Mouse (Mus musculus): ENCODE results near the gene Tnr. TPM values are rescaled to one million over a fixed set of nuclear protein-coding genes. Genes with fewer than 3 reads are reported as not detected.

Tnr gene
- polyA plus RNA-seq, 1 experiment from 2014 or later, result not detected

DNA sequence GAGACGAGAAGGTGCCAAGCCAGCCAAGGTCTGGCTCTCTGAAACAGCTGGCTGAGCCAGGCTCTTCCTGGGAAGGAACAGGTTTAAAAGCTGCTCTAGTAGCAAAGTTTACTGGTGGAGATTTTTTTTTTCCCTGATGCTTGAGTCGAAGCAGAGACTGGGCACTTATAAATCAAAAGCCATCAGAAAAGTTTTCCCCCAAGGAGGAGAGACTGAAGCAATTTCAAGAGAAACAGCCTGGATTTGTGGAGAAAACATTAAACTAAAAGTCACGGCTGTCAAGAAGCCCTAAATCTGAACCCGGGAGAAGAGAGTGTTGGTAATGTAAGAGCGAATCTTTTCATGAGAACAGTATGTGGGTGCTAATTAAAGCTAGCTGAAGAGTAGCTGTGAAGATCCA is 319.3 kb downstream of the Tnr start:
- no peak for DNase-seq (ENCODE audit: low spot score)
- 52% methylated on average over 5 of the region's 5 CpGs for WGBS
- no peaks in the 10 kb centered on the region for H3K27me3 ChIP-seq (ENCODE audit: low read depth, poor library complexity, severe bottlenecking)
- no peaks in the 10 kb centered on the region for H3K36me3 ChIP-seq
- H3K9me3 ChIP-seq (replicated peaks), result no peaks in the 10 kb centered on the region
- H3K4me1 ChIP-seq, result no peaks in the 10 kb centered on the region
- H3K27ac ChIP-seq, result no peak overlapping the region
- H3K4me3 ChIP-seq, result no peak overlapping the region

DNA sequence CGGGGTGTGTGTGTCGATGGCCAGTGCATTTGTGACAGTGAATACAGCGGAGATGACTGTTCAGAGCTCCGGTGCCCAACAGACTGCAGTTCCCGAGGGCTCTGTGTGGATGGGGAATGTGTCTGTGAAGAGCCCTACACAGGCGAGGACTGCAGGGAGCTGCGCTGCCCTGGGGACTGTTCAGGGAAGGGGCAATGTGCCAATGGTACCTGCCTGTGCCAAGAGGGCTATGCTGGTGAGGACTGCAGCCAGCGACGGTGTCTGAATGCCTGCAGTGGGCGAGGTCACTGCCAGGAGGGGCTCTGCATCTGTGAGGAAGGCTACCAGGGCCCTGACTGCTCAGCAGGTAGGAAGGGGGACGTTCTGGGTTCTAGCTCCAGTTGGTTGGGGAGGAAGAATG is 328.5 kb downstream of the Tnr start:
- no peaks in the 10 kb centered on the region for H3K36me3 ChIP-seq
- no peak overlapping the region for H3K27ac ChIP-seq
- 91% methylated on average over 11 of the region's 11 CpGs for WGBS

DNA sequence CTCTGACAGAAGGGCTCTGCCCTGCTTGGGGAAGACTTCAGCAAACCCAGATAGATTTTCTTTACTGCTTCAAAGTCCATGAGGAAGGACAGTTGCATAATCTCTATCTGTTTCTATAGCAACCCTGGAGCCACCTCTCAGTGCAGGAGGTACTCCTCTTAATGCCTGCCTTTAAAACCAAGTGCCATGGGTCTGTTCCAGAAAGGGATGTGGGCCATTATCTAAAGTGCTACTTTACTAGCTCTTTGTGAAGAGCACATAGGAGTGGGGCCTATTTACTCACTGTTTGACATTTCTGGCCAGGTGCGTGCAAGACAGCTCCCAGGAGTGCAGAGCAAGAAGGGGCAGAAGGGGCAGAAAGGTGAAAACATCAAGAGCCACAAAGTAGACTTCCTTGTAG is 330.7 kb downstream of the Tnr start:
- Histone ChIP-seq H3K27ac (no peak overlapping the region), H3K36me3 (no peaks in the 10 kb centered on the region), H3K4me1 (no peaks in the 10 kb centered on the region), H3K4me3 (no peak overlapping the region), H3K27me3 (ENCODE audit: low read depth, poor library complexity, severe bottlenecking) (no peaks in the 10 kb centered on the region), H3K9me3 (replicated peaks) (no peaks in the 10 kb centered on the region)
- 87% methylated on average over 1 of the region's 1 CpGs for WGBS
- DNase-seq (ENCODE audit: low spot score), result no peak

More for the DNA sequence above, 328.5 kb downstream of the Tnr start:
- Histone ChIP-seq H3K27me3 (ENCODE audit: low read depth, poor library complexity, severe bottlenecking) (no peaks in the 10 kb centered on the region), H3K4me3 (no peak overlapping the region), H3K9me3 (replicated peaks) (no peaks in the 10 kb centered on the region), H3K4me1 (no peaks in the 10 kb centered on the region)
- DNase-seq (ENCODE audit: low spot score), result no peak

DNA sequence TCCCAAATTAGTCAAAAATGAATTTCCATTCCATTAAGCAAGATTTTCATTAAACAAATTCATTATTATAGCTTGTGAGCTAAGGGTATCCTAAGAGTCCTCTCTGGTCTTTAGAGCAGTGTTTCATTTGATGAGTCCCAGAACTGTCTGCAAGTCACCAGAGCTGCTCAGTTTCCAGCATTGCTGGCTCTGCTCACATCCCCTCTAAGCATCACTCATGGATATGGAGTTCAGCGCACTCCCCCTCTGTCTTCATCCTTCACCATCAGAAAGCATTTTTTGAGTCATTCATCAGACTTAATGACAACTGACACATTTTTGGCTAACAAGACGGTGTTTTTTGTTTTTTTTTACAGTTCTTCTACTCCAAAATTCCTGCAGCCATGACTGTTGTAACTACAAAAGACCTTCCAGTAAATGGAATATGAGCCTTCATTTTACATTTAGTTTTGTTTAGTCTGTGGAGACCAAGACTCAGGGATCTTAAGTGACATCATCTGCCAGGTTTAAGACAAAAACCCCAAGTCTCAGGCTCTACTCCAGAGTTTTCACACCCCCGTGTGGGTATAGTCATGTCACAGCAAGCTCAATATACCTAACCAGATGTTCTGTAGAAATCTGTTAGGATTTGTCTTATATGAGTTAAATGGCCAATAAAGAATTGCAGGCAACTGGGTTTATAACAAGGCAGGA is 338.4 kb downstream of the Tnr start:
- peaks cover 4% of the 10 kb centered on the region; the same call in 1 of the 2 replicates for H3K4me1 ChIP-seq
- no peaks in the 10 kb centered on the region for H3K36me3 ChIP-seq
- 84% methylated on average over 3 of the region's 3 CpGs for WGBS
- H3K27ac ChIP-seq, result no peak overlapping the region
- no peaks in the 10 kb centered on the region for H3K27me3 ChIP-seq (ENCODE audit: low read depth, poor library complexity, severe bottlenecking)
- no peak overlapping the region for H3K4me3 ChIP-seq
- DNase-seq (ENCODE audit: low spot score), result no peak
- H3K9me3 ChIP-seq (replicated peaks), result no peaks in the 10 kb centered on the region

DNA sequence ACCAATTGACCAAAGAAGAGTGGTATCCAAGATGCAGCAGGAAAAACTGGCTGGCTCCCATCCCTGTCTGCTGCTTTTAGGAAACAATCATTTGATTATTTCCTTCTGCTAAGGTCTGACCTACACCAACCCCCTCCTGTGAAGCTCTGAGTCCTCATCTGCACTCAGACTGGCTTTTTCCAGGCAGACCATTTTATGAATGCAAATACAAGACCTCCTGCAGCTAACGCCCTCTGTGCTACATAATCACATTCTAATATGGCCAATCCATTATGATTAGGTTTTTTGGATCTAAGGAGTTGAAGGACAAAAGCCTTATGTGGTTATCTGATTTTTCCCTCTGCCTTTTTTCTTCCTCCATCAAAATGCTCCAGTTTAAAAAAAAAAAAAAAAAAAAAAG is 342.1 kb downstream of the Tnr start:
- Histone ChIP-seq H3K27ac (no peak overlapping the region), H3K4me1 (peaks cover 6% of the 10 kb centered on the region; the same call in 1 of the 2 replicates), H3K27me3 (ENCODE audit: low read depth, poor library complexity, severe bottlenecking) (no peaks in the 10 kb centered on the region), H3K4me3 (no peak overlapping the region), H3K9me3 (replicated peaks) (no peaks in the 10 kb centered on the region), H3K36me3 (no peaks in the 10 kb centered on the region)
- DNase-seq (ENCODE audit: low spot score), result no peak
- 69% methylated on average over 1 of the region's 1 CpGs for WGBS

DNA sequence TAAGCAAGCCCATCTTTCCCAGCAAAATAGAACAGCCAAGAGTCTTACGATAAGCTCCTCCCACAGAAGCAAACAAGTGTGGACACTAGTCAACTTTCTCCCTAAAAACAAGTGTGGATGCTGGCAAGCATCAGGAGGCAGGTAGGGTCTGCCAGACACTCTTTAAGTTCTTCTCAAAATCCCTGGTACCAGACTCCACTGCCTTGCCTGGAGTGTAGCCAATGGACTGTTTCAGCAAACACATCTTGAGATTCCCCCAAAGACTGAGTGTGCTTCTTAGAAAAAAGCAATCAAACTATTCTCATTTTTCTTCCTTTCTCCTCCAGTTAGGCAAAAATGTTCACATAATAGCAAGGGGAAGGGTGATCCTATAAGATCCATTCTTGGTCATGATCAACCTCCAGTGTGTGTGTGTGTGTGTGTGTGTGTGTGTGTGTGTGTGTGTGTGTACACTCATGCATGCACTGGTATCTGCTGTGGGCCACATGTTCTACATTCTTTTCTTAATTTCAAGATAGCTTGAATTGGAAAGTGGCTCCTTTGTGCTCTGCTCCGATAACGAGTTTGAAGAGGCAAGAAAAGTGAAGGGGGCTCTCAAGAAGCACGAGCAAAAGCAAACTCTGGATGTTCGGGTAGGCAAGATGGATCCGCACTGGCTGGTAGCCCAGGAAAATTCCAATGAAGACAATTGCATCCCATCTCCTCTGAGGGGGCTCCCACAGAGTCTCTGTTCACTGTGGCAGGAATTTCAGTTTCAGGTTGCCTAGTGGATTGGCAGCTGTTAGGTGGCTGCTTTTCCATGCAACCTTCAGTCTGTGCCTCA is 346.3 kb downstream of the Tnr start:
- Histone ChIP-seq H3K27me3 (ENCODE audit: low read depth, poor library complexity, severe bottlenecking) (no peaks in the 10 kb centered on the region), H3K4me3 (no peak overlapping the region), H3K9me3 (replicated peaks) (no peaks in the 10 kb centered on the region), H3K36me3 (no peaks in the 10 kb centered on the region), H3K4me1 (peaks cover 7% of the 10 kb centered on the region; the same call in 1 of the 2 replicates), H3K27ac (no peak overlapping the region)
- WGBS, result 88% methylated on average over 6 of the region's 6 CpGs
- DNase-seq (ENCODE audit: low spot score), result no peak

DNA sequence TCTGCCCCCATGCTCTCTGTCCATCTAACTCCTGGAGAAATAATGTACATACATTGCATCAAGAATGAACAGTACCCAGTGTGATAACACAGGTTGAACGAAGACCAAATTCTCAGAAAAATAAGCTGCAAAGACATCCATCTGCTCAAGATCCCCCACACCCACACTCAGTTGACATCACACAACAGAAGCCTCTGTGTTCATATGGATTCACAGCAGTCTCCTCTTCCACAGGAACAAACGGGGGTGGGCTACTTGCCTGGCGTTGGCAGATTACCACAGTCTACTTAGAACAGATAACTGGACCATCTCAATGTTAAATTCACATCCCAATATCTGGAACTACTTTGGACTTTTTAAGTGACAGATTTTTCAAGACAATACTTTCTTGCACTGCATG is 349.3 kb downstream of the Tnr start:
- DNase-seq (ENCODE audit: low spot score), result no peak
- H3K4me1 ChIP-seq, result peaks cover 3% of the 10 kb centered on the region; the same call in 1 of the 2 replicates
- H3K4me3 ChIP-seq, result no peak overlapping the region
- no peaks in the 10 kb centered on the region for H3K9me3 ChIP-seq (replicated peaks)
- H3K27ac ChIP-seq, result no peak overlapping the region
- no peaks in the 10 kb centered on the region for H3K27me3 ChIP-seq (ENCODE audit: low read depth, poor library complexity, severe bottlenecking)
- WGBS, result 90% methylated on average over 3 of the region's 3 CpGs
- H3K36me3 ChIP-seq, result no peaks in the 10 kb centered on the region

DNA sequence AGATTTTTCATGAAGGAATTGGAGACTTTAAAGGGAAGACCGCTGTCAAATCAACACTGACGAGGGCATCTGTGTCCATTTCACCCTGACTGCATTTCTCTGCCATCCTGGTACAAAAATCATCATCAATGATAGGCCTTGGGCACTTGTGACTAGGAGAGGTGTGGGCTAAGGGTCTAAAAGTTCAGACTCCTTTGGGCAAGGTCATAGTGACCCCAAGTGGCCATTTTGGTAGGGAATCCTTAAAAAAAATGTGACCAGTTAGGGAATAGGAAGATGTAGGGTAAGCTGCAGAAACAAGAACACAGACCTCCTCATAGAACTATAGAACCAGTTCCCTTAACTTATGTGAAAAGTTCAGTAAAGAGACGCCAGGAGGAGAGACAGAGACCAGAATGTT is 355.1 kb downstream of the Tnr start:
- 58% methylated on average over 3 of the region's 3 CpGs for WGBS
- H3K4me3 ChIP-seq, result no peak overlapping the region
- no peaks in the 10 kb centered on the region for H3K36me3 ChIP-seq
- H3K27ac ChIP-seq, result no peak overlapping the region
- H3K27me3 ChIP-seq (ENCODE audit: low read depth, poor library complexity, severe bottlenecking), result no peaks in the 10 kb centered on the region
- H3K9me3 ChIP-seq (replicated peaks), result no peaks in the 10 kb centered on the region
- no peak for DNase-seq (ENCODE audit: low spot score)
- H3K4me1 ChIP-seq, result no peaks in the 10 kb centered on the region; the same call in 1 of the 2 replicates

DNA sequence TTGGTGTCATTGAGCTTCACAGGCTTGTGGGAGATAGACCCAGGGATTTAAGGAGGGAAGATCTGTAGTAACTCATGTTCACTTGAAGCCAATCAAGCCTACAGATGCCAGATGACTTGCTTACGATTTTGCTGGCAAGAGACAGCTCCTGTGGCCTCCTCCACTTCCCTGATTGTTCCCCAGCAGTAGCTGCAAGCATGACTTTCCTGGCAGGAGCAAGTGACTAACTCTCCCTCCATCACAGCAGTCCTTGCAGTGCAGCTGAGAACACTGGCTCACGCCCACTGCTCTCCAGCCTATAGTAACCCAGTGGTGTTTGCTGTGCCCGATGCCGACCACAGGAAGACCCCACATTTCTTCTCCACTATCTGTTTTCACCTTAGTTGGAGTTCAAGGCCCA is 356.3 kb downstream of the Tnr start:
- Histone ChIP-seq H3K36me3 (no peaks in the 10 kb centered on the region), H3K27me3 (ENCODE audit: low read depth, poor library complexity, severe bottlenecking) (no peaks in the 10 kb centered on the region), H3K4me3 (no peak overlapping the region), H3K4me1 (no peaks in the 10 kb centered on the region), H3K9me3 (replicated peaks) (no peaks in the 10 kb centered on the region), H3K27ac (no peak overlapping the region)
- 79% methylated on average over 4 of the region's 4 CpGs for WGBS
- DNase-seq (ENCODE audit: low spot score), result no peak

DNA sequence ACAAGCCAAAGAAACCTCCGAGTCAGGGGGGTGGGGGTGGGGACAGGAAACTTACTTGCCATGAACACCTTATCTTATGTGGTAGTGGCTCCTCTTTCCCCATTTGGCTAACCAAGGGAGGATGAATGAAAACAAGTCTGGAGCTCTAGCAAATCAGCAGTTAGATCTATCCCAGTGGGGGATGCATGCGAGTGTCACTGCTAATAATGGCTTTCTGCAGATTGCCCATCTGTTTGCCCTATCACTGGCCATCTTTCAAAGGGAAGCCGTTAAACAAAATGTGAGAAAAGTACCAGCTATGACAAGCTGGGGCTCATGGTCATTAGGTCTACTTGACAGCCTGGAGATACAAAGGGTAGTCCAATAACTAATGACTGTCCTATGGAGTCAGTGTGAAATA is 361.9 kb downstream of the Tnr start:
- no peak for DNase-seq (ENCODE audit: low spot score)
- no peak overlapping the region for H3K27ac ChIP-seq
- no peaks in the 10 kb centered on the region for H3K9me3 ChIP-seq (replicated peaks)
- no peak overlapping the region for H3K4me3 ChIP-seq
- no peaks in the 10 kb centered on the region for H3K27me3 ChIP-seq (ENCODE audit: low read depth, poor library complexity, severe bottlenecking)
- no peaks in the 10 kb centered on the region for H3K4me1 ChIP-seq
- no peaks in the 10 kb centered on the region for H3K36me3 ChIP-seq
- 39% methylated on average over 3 of the region's 3 CpGs for whole genome bisulfite sequencing

DNA sequence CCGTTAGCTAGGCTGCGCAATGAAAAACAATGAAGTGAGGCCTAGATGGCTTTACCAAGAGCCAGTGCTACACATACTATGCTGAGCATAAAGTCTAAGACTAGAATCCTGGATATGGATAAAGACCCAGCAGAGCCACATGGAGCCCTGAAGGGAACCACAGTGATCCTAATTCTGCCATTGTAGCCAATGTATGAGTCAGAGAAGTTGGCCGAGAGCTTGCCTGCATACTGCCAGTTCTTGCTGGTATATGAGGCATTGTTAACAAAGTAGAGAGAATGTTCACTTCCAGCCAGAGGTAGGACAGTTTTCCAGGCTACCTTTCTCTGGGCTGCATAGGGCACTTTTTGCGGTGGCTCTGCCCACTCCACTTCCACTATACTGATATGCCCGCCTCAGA is 365.0 kb downstream of the Tnr start:
- Histone ChIP-seq H3K27ac (no peak overlapping the region), H3K4me3 (no peak overlapping the region), H3K4me1 (no peaks in the 10 kb centered on the region), H3K27me3 (ENCODE audit: low read depth, poor library complexity, severe bottlenecking) (no peaks in the 10 kb centered on the region), H3K36me3 (no peaks in the 10 kb centered on the region), H3K9me3 (replicated peaks) (no peaks in the 10 kb centered on the region)
- WGBS, result 97% methylated on average over 5 of the region's 5 CpGs
- DNase-seq (ENCODE audit: low spot score), result no peak

DNA sequence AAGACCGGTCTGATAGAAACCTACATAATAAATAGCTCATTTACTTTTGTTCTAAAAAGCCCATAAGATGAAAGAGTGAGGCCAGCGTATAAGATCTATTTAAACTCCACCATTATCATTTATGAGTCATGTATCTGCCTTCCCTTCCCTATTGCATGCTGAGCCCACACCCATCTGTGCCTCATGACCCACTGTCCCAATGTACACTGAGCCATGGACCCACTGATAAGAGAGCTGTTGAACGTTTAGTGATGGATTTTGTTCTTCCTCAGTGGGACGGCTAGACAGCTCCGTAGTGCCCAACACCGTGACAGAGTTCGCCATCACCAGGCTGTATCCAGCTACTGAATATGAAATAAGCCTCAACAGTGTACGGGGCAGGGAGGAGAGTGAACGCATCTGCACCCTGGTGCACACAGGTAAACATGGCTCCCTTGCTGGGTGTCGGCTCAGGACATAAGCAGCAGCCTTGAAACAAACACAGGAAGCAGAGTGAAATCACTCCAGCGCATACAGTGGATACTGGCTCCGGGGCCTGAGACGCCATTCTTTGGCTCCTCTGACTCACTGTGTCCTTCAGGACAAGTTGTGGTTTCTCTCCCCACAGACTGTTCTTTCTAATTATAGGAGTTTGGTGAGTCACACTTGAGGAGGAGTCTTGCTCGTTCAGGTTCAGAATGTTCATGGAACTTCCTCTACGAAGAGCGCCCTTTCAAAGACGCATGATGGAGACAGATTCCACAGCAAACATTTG is 365.6 kb downstream of the Tnr start:
- Histone ChIP-seq H3K4me1 (no peaks in the 10 kb centered on the region), H3K27ac (no peak overlapping the region), H3K9me3 (replicated peaks) (no peaks in the 10 kb centered on the region), H3K36me3 (no peaks in the 10 kb centered on the region), H3K27me3 (ENCODE audit: low read depth, poor library complexity, severe bottlenecking) (no peaks in the 10 kb centered on the region), H3K4me3 (no peak overlapping the region)
- DNase-seq (ENCODE audit: low spot score), result no peak
- 93% methylated on average over 17 of the region's 17 CpGs for WGBS

DNA sequence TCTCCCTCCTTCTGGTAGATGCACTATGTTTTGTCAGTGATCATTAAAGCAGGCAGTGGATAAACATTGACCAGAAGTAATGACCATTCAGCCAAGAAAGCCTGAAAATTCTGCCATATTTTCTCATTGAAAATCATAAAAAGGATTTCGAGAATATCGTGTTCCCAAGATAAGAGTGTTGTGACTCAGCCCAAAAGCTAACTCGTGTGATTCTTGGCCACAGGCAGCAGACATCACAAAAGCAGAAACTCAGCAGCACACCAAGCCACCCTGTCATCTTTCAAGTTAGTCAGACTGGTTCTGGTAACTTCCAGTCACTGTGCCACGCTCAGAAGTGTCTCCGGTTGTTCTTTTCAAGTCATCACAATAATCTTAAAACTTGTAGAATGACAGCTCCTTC is 367.0 kb downstream of the Tnr start:
- H3K36me3 ChIP-seq, result no peaks in the 10 kb centered on the region
- H3K27ac ChIP-seq, result no peak overlapping the region
- H3K27me3 ChIP-seq (ENCODE audit: low read depth, poor library complexity, severe bottlenecking), result no peaks in the 10 kb centered on the region
- no peak for DNase-seq (ENCODE audit: low spot score)
- WGBS, result 88% methylated on average over 5 of the region's 5 CpGs
- H3K4me3 ChIP-seq, result no peak overlapping the region
- H3K4me1 ChIP-seq, result no peaks in the 10 kb centered on the region
- H3K9me3 ChIP-seq (replicated peaks), result no peaks in the 10 kb centered on the region
